Mouse (Mus musculus) heart, postnatal 36 days (tissue): ENCODE results near the gene Enox1. TPM values are rescaled to one million over a fixed set of nuclear protein-coding genes. Genes with fewer than 3 reads are reported as not detected.

ENCODE experiments used
- DNase-seq, 2 experiments: peaks; one replicate each; pipeline ENCODE4 v3.0.0; 2021 to 2022
- intact Hi-C: fragments of 180-260 bp; cut with DNase I; formaldehyde crosslinking; loops from one replicate; pipeline ENCODE4 v1.15.1; 2025
- total RNA-seq, 2 experiments: library from RNA; stranded (reverse); gene quantifications; 2 replicates each; pipeline ENCODE4 v1.2.3; 2021

Enox1 gene
- total RNA-seq, 2 experiments from 2014 or later = 0.94 to 1.0 TPM

DNA sequence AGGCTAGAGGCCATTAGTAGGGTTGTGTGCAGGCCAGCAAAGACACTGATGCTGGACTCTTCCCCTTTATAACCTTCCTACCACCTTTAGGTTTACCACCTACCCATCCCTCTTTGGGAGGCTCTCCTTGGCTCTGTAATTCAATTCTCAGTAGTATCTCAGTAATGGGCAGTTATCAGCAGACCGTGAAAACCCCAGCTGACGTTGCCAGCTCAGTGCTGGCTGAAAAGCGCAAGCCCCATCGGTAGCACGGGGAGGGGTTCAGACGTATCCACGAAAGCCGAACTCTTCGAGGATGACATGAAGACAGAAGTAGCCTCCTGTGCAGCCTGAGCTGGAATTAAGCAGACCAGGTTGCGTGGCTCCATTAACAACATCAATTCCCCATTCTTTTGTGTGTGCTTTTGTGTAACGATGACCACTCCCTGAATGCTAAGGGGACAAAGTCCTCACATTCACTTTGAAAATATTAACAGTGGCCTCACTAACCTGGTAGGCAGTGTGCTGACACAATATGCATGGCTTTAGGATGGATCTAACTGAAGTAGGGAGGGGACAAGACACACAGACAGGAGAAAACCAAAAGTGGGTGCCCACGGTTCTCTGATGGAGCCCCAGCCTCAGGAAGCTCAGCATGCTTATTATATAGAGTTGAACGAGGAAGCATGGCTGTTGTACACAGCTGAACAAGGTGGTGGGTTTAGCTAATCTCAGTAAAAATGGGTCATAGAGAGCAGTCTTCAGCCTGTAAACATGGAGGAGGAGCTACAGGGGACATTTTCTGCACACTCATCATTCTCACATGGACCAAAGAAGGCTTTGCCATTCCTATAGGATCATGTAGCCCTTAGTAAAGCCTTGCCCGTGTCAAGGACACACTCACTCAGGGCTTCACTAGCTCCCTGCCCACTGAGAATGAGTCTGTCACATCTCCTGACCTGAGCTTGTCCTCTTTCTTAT, 439.9 kb downstream of the Enox1 start:
- intact Hi-C loops = no loop called here
- no peak for DNase-seq

DNA sequence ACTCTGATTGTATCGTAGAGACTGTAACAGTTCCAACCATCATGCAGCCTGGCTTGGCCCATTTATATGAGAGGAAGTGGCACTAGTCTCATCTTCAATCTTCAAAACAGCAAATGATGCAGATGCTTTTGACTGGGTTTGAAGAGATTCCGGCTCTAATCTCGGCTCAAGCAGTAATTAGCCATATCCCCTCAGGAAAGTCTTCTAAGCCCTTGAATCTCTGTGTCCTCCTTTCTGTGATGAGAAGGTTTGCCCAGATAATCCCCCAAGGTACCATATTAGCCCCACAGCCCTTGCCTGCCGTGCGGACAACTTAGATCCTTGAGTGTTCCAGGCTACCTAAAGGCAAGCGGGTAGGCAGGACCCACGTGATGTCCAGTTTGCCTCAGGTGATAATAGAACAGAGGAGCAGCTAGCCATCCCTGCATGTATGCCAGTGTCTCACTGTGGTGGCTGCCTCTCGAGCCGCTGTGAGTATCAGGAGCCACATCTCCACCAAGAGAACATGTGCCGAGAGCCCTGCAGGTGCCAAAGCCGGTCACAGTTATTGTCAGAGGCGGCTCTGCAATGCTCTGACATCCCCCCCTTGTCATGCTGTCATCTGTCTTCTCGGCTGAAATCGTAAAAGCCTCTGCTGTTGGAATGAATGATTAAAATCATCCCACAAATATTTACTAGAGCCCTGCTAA, 442.6 kb downstream of the Enox1 start:
- no peak for DNase-seq
- intact Hi-C loops = no loop called here

DNA sequence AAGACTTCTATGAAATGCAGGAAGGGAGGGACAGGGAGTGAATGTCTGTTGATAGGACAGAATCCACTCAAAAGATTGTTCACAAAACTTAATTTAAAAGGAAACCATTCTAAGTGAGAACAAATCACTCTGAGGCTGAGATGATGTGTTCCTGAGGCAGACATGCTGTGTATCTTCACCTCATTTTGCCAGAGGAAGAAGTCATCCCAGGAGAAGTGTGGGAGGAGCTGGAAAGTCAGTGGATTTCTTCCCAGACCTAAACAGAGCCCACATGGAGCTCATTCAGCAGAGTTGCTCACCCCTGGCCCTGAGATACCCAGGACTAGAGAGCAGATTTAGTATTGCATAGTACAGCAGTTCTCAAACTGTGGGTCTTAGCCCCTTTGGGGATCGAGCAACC, 444.2 kb downstream of the Enox1 start:
- DNase-seq = no peak
- intact Hi-C loops = no loop called here

DNA sequence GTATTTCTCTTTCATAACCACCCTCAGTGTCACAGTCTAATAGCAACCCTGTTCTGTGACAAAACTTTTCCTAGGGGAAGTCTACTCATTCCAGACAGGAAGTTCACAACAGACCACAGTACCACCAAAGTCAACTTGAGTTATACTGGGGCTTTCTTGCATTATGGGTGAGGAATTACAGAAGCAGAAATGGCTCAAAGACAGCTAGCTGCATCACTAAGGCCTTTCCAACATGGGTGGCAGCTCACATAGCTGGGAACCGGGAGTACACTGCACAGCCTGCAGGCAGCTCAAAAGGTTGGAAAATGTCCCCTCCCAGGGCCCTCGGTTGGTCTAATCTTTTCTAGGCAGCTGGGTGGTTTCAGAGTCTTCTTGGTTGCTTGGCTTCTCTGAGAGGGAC, 444.9 kb downstream of the Enox1 start:
- no peak for DNase-seq
- intact Hi-C loops = no loop called here

DNA sequence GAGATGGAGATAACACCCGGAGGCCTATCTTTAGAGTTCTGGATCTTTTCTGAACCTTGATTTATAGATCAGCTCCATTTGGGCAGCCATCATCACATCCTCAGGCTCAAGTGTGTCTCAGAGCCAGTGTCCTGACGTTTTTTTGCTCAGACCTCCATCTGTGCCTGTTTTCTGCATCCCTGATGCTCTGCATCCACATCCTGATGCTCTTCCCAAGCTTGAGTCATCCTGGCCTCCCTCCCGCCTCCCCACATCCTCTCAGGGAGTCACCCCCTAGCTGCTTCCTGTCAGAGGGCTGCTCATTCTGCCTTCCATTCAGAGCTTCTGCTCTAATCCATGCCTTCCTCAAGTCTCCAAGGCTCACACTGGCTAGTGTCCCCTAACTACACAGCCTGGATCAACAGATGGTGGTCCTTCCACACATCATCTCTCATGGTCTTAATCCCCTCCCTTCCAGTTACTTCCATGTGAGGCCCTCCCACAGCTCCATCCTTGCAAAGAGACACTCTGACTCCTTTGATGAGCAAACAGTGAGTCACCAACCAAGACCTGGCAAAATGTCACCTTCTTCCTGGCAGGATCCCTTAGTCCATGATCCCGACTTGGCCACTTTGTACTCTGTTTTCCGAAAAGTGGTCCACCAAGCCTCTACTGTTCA, 451.7 kb downstream of the Enox1 start:
- intact Hi-C loops = no loop called here
- no peak for DNase-seq

DNA sequence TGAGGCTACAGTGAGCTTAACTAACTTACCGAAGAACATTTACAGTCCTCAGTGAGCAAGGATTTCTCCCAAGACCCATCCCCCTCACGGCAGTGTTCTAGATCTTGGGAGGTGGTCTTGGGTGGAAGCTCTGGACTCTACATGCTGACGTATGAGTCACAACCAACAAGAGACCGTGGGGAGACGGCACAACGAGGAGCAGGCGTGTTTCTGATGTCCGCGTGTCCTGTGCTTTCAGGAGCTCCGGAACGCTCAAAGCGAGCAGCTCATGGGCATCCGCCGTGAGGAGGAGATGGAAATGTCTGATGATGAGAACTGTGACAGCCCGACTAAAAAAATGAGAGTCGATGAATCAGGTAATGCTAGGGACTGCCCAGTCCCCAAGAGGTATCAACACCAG, 458.6 kb downstream of the Enox1 start:
- intact Hi-C loops = loop anchor here (10.0 kb wide), 1 partner anchor 310 kb away; no protein-coding TSS in a partner anchor

DNA sequence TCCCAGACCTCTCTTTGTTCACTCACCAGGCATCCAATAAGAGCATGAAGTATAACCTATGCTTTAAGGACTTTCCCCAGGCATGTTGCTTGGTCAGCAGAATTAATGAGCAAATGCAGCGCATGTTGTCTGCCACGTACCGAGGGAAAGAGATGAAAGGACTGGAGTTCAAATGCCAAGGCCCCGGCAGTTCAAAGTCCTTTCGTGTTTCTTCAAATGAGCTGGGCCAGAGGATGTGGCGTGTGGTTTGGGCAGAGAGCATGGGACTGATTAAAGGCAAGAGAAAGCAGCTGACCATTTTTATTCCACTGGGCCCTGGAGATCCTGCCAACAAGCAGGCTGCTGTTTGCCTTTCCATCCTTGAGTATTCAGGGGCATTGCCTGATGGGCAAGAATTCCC, 460.7 kb downstream of the Enox1 start:
- DNase-seq = no peak
- intact Hi-C loops = loop anchor here (10.0 kb wide), 1 partner anchor 308 kb away; no protein-coding TSS in a partner anchor

More for the DNA sequence above, 458.6 kb downstream of the Enox1 start:
- DNase-seq = no peak

DNA sequence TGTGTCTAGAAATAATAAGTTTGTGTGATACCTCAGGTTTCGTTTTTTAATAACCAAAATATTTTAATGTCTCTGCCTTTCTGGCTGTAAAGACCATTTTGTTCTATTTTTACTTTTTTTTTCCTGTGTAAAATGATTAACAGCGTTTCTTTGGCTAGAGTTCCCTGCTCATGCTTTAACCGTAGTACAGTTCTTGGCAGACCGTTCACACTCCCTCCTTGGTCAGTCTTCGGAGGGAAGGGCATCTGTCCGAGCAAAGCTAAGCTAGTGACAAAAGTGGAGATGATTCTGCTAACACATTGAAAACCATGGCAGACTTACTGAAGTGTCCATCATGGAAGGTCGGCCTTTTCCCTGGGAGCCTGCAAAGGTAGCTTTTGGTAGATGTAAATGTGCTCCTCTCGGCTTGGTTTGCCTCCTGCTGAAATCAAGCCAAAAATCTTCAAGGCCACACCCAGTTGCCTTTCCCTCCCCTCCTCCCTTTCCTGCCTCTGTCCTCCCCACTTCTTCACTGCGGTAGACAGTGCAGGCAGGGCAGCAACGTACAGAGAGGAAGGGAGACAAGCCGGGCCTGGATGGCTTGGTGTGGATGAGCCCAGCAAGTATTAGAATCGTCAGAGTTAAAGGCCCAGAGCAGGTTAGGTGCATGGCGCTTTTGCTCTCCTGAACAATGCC, 461.7 kb downstream of the Enox1 start:
- no peak for DNase-seq
- intact Hi-C loops = loop anchor here (10.0 kb wide), 1 partner anchor 307 kb away; no protein-coding TSS in a partner anchor

DNA sequence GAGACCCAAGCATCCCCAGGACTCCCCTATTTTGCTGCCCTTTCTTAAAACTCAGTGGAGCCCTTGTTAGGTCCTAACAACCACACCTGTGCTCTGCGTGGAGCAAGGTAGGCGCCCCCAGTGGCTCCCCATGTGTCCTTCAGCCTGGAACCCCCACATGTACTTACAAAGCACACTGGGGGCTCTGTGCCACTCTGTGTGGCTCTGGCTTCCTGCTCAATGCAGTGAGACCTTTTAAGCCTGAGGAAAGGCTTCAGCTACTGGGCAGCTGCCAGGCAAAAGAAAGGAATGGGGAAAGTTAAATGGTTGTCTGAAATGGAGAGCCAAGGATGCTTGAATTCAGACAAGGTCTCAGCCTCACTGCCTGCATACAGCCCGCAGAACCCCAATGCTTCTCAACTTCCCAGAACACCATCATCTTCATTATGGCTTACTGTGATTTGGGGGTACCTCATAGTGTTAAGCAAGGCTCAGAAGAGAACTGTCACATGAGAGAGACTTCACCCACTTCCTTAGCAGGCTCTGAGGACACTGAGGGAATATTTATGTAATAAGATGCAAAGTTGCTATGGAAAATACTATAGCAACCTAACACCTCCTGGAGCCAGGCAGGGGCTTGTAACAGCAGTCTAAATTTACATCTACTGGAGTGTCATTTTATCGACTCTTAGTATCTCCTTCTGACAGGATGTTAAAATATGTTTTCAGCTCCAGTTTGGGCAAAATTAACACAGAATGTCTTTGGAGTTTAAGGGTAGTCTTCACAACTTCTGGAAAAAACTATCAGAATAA, 465.1 kb downstream of the Enox1 start:
- intact Hi-C loops = no loop called here
- no peak for DNase-seq

DNA sequence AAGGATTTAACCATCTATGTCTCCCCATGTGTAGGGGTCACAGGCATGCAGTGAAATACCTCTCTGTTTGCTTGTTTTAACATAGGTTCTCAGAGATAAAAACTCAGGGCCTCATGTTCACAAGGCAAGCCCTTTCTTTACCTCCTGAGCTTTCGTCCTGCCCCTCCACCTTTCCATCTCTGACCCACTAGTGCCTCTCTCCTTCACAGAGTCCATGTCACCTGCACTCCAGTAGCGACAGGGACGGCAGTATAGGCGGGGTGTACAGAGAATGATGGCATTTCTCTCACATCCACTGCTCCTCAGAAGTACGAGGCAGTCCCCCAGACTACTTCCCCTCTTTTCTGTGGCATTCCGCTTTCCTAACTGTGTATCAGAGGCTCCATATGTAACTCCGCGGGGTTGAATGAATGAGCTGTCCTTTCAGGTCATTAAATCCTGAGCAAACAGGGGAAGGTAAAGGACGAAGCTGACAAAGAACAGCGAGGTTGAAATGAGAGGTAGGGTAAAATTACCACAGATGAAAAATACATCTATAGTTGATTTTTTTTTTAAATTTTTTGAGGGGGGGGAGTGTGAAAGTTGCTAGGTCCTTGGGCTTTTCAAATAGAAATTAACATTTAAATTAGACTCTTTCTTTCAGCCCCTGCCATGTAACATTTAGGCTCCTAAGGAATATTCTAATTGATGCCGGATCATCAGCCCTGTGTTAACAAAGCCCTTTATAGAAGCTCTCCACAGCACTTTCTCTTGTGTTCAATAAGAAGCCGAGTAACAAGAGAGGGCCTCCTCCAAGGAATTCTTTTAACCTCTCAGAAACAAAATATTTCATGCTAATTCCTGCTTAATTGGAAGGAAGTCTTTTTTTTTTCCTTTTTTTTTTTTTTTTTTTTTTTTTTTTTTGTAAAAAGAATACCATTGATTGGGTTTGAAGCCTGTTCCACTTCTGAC, 470.3 kb downstream of the Enox1 start:
- intact Hi-C loops = no loop called here
- no peak for DNase-seq

DNA sequence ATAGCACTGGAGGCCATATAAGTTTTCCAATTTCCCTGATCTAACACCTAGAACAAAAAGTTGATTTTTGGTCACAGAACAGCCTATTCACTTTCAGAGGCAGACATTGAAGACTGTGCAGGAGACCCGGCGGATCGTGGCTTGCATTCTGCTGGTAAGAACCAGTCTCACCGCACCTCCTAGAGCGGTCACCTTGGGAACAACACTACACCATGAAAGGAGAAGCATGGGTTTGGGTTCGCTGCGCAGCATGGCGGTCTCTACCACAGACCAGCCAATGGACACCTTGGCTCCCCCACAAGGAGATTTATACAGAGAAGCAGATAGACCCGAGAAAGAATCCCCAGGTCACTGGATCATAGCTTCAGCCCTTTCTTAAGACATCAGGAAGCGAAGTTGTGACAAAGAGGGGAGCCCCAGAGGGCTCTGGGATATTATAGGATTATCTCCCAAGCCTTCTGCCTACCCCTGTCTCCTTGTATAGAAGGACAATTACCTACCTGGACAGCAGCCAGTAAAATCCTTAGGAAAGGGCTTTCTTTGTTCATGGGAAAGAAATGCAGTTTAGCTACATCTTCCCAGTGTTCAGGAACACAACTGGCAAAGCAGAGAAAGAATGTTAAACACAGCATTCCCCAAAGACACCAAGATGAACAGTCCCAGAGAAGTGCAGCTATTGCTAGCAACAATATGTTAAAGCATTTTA, 476.1 kb downstream of the Enox1 start:
- DNase-seq = no peak
- intact Hi-C loops = no loop called here

DNA sequence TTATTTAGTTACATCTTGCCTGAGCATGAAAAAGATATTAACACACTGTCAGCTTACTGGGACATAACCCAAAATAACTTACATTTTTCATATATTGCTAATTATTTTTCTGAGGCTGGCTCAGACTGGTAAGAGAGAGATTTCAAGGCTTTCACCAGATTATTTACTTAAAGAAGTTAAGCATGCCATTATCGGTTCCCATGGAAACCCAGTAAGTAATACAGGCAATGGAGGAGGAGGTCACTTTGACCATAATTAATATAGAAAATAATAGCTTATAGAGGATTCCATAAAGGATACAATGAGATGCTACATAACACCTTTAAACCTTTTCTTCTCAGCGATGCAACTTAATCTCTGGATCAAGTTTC, 476.6 kb downstream of the Enox1 start:
- intact Hi-C loops = no loop called here
- no peak for DNase-seq

DNA sequence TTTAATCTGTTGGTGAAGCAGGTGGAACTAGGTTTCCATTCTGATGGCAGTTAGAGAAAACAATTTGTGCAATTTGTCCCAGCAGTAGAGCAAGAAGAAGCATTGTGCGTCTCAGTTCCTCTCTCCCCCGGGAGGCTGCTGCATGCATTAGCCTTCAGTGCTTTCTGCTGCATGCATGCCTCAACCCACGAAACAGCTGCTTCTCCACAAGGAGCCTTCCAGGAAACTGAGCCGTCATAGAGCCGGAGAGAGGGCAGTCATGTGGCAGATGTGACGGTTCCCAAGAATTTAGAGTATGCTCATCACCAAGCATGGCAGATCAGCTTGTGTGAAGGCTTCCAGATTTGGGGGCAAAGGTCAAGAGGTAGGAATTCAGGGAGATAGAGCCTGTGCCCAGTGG, 480.4 kb downstream of the Enox1 start:
- intact Hi-C loops = no loop called here
- DNase-seq = no peak

DNA sequence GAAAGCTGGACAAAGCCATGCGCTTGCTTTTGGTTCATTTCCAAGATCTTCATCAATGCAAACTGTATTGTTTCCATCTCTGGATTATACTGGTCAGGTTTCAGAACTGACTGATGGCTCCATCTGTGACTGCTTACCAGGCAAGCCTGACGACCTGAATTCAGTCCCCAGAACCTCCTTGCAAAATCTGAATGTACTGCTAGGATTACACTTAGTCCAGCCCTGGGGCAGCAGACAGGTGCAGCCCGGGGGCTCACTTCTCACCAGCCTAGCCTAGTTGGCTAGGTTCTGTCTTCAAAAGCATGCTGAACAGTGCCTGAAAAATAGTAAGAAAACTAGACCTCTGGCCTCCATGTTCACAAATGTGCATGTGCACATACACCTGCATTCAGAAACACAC, 481.6 kb downstream of the Enox1 start:
- no peak for DNase-seq
- intact Hi-C loops = no loop called here

DNA sequence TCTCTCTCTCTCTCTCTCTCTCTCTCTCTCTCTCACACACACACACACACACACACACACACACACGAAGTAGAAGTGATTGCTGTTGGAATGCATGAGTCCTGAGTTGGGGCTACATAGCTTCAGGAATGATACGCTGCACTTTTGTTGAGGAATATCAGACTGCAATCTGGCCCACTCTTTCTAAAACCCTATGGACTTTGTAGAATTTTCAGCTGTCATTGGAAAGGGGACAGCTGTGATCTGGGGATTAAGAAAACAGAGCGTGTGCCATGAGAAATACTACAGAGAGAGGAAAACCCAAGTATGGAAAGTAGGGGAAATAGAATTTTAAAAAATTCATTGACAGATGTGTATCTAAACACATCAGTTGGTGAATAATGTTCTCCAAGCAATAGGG, 482.1 kb downstream of the Enox1 start:
- no peak for DNase-seq
- intact Hi-C loops = no loop called here

DNA sequence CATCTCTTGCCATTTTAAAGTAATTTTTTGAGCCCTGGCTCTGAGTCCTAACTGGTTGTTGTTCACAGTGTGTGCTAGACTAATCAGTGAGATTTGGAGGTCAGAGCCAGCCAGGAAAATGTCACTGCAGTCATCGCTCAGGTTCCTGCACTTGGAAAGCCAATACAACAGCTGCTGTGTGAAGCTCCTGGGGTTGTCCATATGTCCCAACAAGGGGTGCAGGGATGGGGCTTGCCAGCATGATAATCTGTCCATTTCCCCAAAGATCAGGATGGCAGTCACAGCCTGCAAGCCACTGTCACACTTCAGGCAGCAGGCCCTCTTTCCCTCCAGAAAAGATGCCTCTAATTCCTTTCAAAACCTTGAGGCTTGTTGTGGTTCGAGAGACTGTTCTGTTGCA, 483.0 kb downstream of the Enox1 start:
- DNase-seq = no peak
- intact Hi-C loops = no loop called here

DNA sequence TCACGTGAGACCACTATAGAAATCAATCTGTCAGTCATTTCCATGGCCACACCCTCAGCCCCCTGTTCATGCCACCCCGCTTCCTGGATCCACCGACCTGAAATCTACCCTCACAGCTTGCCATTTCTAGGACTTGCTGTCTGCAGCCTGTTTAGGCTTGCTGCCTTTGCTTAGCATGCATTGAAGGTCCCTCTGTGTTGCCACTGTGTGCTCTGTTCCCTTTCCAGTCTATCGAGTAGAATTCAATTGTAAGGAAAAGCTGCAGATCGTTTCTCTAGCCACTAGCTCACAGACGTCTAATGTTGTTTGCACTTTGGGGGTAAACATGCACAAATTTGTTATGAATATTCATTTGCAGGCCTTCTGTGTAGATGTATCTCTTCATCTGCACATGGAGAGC, 485.8 kb downstream of the Enox1 start:
- intact Hi-C loops = no loop called here
- no peak for DNase-seq

DNA sequence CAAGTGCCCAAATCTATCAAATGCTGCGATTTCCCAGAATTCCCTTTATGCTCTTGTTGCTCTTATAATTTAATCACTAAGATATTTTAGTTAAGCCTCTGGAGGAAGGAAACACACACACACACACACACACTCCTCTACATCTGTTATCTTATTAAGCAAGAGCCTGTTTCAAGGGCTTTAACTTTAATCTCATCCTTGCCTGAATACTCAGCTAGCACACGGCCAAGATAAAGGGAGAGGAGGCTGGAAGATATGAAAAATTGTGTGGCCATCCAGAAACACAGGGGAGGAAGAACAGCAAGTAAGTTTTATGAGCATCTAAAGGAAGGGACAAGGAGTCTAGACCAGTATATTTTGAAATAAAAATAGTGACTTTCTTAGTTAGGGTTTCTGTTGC, 489.6 kb downstream of the Enox1 start:
- intact Hi-C loops = no loop called here
- DNase-seq = no peak
